Mouse (Mus musculus): ENCODE results near the gene Spag4. TPM values are rescaled to one million over a fixed set of nuclear protein-coding genes. Genes with fewer than 3 reads are reported as not detected.
"Not testable (repeated sequence)": the region's sequence is repeated elsewhere in the genome, so short reads cannot be mapped to it uniquely, and the experiment has no call there.

Spag4 gene
- total RNA-seq, 2 experiments from 2014 or later, result 3.9 to 4.5 TPM

GRCm38 (mm10) chr2:156089799-156090198 is 24.8 kb downstream of the Spag4 start:
- no peak for DNase-seq (ENCODE audit: low spot score in 2 of 2)
- intact Hi-C loops (cut with DNase I), result no loop called here

- intact Hi-C loops (cut with DNase I), result no loop called here
- no peak for DNase-seq (ENCODE audit: low spot score in 2 of 2)
Measured at GRCm38 (mm10) chr2:156091926-156092325, 27.0 kb downstream of the Spag4 start.

GRCm38 (mm10) chr2:156110627-156111357 is 45.8 kb downstream of the Spag4 start:
- intact Hi-C loops (cut with DNase I), result no loop called here
- peak; percentile 17 to 21 for DNase-seq (ENCODE audit: low spot score in 2 of 2)

- intact Hi-C loops (cut with DNase I), result no loop called here
- peak; percentile 91 to 92 for DNase-seq (ENCODE audit: low spot score in 2 of 2)
Measured at GRCm38 (mm10) chr2:156111358-156112079, 46.5 kb downstream of the Spag4 start, which contains the start of the genes Cpne1 and Rbm12. Cpne1 (minus strand) TSS chr2:156111965. Rbm12 (minus strand) TSS chr2:156111978.

GRCm38 (mm10) chr2:156112080-156112423 is 47.1 kb downstream of the Spag4 start:
- DNase-seq (ENCODE audit: low spot score in 2 of 2); intact Hi-C loops (cut with DNase I): not testable (repeated sequence)

GRCm38 (mm10) chr2:156119566-156119965 is 54.6 kb downstream of the Spag4 start:
- no peak for DNase-seq (ENCODE audit: low spot score in 2 of 2)
- intact Hi-C loops (cut with DNase I), result no loop called here

Other genes with a start within 250 kb of the Spag4 start
- 10 to 100 TPM; 54.9 to 65.9 TPM for gene BC029722, start 245.7 kb upstream of the Spag4 start, total RNA-seq (2021)
- gene Eif6, start 238.2 kb upstream of the Spag4 start, total RNA-seq (2021), result 10 to 100 TPM; 66.1 to 80.5 TPM
- gene Fam83c, start 230.3 kb upstream of the Spag4 start, total RNA-seq (2021), result not detected
- gene Uqcc1, start 134.9 kb upstream of the Spag4 start, total RNA-seq (2021), result 10 to 100 TPM; 66.0 to 70.6 TPM
- not detected for gene Gm15557, start 124.4 kb upstream of the Spag4 start, total RNA-seq (2021)
- gene Gdf5, start 119.8 kb upstream of the Spag4 start, total RNA-seq (2021), result under 1 TPM in 1 of 2 experiments, not detected in 1; 0.27 TPM
- 10 to 100 TPM; 18.3 to 20.4 TPM for gene Cep250, start 108.7 kb upstream of the Spag4 start, total RNA-seq (2021)
- 1 to 10 TPM; 1.5 to 1.6 TPM for gene 6430550D23Rik, start 57.2 kb upstream of the Spag4 start, total RNA-seq (2021)
- 100 to 1,000 TPM; 195 to 222 TPM for gene Ergic3, start 57.1 kb upstream of the Spag4 start, total RNA-seq (2021)
- gene Fer1l4, start 12.2 kb upstream of the Spag4 start, total RNA-seq (2021), result not detected
- 10 to 100 TPM; 21.7 to 29.5 TPM for gene Cpne1, start 46.8 kb downstream of the Spag4 start, total RNA-seq (2021)
- gene Rbm12, start 46.8 kb downstream of the Spag4 start, total RNA-seq (2021), result 10 to 100 TPM; 22.3 to 26.9 TPM
- gene Gm28036, start 61.9 kb downstream of the Spag4 start, total RNA-seq (2021), result 10 to 100 TPM; 19.2 to 22.8 TPM
- 100 to 1,000 TPM; 143 to 169 TPM for gene Romo1, start 78.9 kb downstream of the Spag4 start, total RNA-seq (2021)
- gene Nfs1, start 79.0 kb downstream of the Spag4 start, total RNA-seq (2021), result 10 to 100 TPM; 39.2 to 40.4 TPM
- 100 to 1,000 TPM; 223 to 344 TPM for gene Rbm39, start 115.1 kb downstream of the Spag4 start, total RNA-seq (2021)
- gene Phf20, start 131.3 kb downstream of the Spag4 start, total RNA-seq (2021), result 10 to 100 TPM; 68.9 to 77.7 TPM
- gene Cnbd2, start 247.1 kb downstream of the Spag4 start, total RNA-seq (2021), result 1 to 10 TPM; 4.9 to 7.2 TPM
- gene Scand1, start 247.5 kb downstream of the Spag4 start, total RNA-seq (2021), result 100 to 1,000 TPM in 1 of 2 experiments, 10 to 100 TPM in 1; 86.2 to 105 TPM